Mouse (Mus musculus): ENCODE measurements around the gene Cyyr1.

GRCm38 (mm10) chr16:85566474-85566873 lies 13.3 kb upstream of the Cyyr1 start:
- TF ChIP-seq MAX (IDR thresholded peaks at IDR 0.05; ENCODE audit: low read depth) (no peak), REST (IDR thresholded peaks at IDR 0.05; ENCODE audit: insufficient read depth, insufficient read length) (no peak), CEBPB (IDR thresholded peaks at IDR 0.05; ENCODE audit: insufficient read depth, poor library complexity, severe bottlenecking) (no peak), POLR2A (IDR thresholded peaks at IDR 0.05; ENCODE audit: insufficient read length, low read depth) (no peak), SRF (IDR thresholded peaks at IDR 0.05; ENCODE audit: control insufficient read depth, insufficient read length, low read depth) (no peak), USF1 (IDR thresholded peaks at IDR 0.05; ENCODE audit: low read depth) (no peak), E2F4 (IDR thresholded peaks at IDR 0.05; ENCODE audit: insufficient read depth) (no peak), MYOG (IDR thresholded peaks at IDR 0.05; ENCODE audit: control insufficient read depth in 1 of 3, insufficient read depth in 1 of 3, insufficient read length in 2 of 3, low read depth in 2 of 3) (no peak), POLR2AphosphoS2 (IDR thresholded peaks at IDR 0.05; ENCODE audit: insufficient read length, low read depth) (no peak)
